Mouse (Mus musculus) CH12.LX (cell line): ENCODE data around the gene Nfkbiz.
A peak's percentile ranks its signal among the peaks of the same experiment; 100 is the strongest.

Source experiments
- CHD1 ChIP-seq: IDR thresholded peaks from 2 replicates; pipeline ENCODE4 v1.6.1; 2012; ENCODE audit warnings: low read depth, low read length, improper control_type of control experiment, inconsistent platforms
- GABPA ChIP-seq: IDR thresholded peaks from 2 replicates; pipeline ENCODE4 v1.6.1; 2012; ENCODE audit warnings: low read depth, low read length, improper control_type of control experiment, inconsistent platforms; ENCODE audit not compliant: insufficient replicate concordance
- JUN ChIP-seq: IDR thresholded peaks from 2 replicates; pipeline ENCODE4 v1.6.1; 2011; ENCODE audit warnings: low read depth, mild to moderate bottlenecking, low read length, improper control_type of control experiment, moderate library complexity; ENCODE audit not compliant: insufficient read depth
- MAZ ChIP-seq: IDR thresholded peaks from 2 replicates; pipeline ENCODE4 v1.6.1; 2012; ENCODE audit warnings: low read depth, mild to moderate bottlenecking, inconsistent platforms, low read length, improper control_type of control experiment, moderate library complexity
- NRF1 ChIP-seq: IDR thresholded peaks from 2 replicates; pipeline ENCODE4 v1.6.1; 2014; ENCODE audit warnings: low read depth, mild to moderate bottlenecking, inconsistent platforms, low read length, improper control_type of control experiment, moderate library complexity
- RAD21 ChIP-seq: IDR thresholded peaks from 2 replicates; pipeline ENCODE4 v1.6.1; 2011; ENCODE audit warnings: low read depth, mild to moderate bottlenecking, low read length, improper control_type of control experiment, moderate library complexity
- SIN3A ChIP-seq: IDR thresholded peaks from 2 replicates; pipeline ENCODE4 v1.6.1; 2012; ENCODE audit warnings: low read length, improper control_type of control experiment, inconsistent platforms
- ZKSCAN1 ChIP-seq: IDR thresholded peaks from 2 replicates; pipeline ENCODE4 v1.6.1; 2012; ENCODE audit warnings: low read depth, inconsistent platforms, low read length, improper control_type of control experiment, borderline replicate concordance

GRCm38 (mm10) chr16:55852943-55853727 is 14.4 kb upstream of the Nfkbiz start:
- TF ChIP-seq RAD21 = peak; percentile 100
- TF ChIP-seq GABPA = no peak
- no peak for TF ChIP-seq JUN
- no peak for TF ChIP-seq ZKSCAN1
- TF ChIP-seq NRF1 = no peak
- TF ChIP-seq CHD1 = no peak
- no peak for TF ChIP-seq MAZ
- no peak for TF ChIP-seq SIN3A
